Mouse (Mus musculus): ENCODE measurements around the gene Wdcp. TPM values are rescaled to one million over a fixed set of nuclear protein-coding genes. Genes with fewer than 3 reads are reported as not detected.

Gene Wdcp
- polyA plus RNA-seq, 1 experiment from 2014 or later, result 15.2 TPM

DNA sequence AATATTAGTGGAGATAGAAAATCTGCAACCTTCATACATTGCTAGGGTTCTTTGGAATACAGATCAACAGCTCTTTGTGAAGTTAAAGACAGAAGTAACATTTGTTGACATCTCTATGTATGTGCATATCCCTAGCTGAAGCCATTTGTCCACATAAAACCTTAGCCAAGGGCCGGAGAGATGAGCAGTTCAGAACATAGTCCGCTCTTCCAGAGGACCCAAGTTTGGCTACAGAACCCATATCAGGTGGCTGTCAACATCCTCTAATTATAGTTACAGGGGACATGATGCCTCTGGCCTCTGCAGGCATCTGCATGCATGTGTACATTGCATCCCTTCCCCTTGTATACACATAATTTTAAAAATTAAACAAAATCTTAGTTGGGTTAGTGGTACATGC lies 46.1 kb downstream of the Wdcp start:
- no peaks in the 10 kb centered on the region for H3K9me3 ChIP-seq (replicated peaks)
- H3K27ac ChIP-seq (replicated peaks), result no peak overlapping the region
- no peaks in the 10 kb centered on the region for H3K4me1 ChIP-seq
- no peak for ATAC-seq (ENCODE audit: low FRiP score)
- 96% methylated on average over 2 of the region's 2 CpGs for whole genome bisulfite sequencing
- no peak overlapping the region for H3K4me3 ChIP-seq (replicated peaks)
- no peak overlapping the region for H3K9ac ChIP-seq (replicated peaks)
- no peak overlapping the region for H3K4me2 ChIP-seq
- peaks cover 14% of the 10 kb centered on the region; the same call in 1 of the 2 replicates for H3K36me3 ChIP-seq
- no peaks in the 10 kb centered on the region for H3K27me3 ChIP-seq (replicated peaks)

DNA sequence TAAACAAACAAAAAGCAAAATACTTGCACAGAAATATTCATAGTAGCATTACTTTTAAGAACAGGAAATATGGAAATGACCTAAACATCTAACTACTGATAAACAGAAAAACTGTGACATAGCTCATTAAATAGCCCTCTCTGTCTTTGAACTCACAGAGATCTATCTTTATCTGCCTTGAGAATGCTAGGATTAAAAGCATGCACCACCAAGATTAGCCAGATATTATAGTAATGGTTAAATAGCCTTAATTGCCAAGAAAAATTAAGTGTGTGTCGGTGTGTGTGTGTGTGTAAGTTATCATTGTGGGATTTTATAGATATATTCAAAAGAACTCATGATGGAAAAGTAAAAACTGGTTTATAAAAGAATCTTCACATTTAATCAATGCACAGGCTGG lies 46.8 kb downstream of the Wdcp start:
- no peaks in the 10 kb centered on the region for H3K4me1 ChIP-seq
- H3K27ac ChIP-seq (replicated peaks), result no peak overlapping the region
- peaks cover 14% of the 10 kb centered on the region; the same call in 1 of the 2 replicates for H3K36me3 ChIP-seq
- no peak overlapping the region for H3K4me2 ChIP-seq
- H3K9me3 ChIP-seq (replicated peaks), result no peaks in the 10 kb centered on the region
- no peak overlapping the region for H3K4me3 ChIP-seq (replicated peaks)
- ATAC-seq (ENCODE audit: low FRiP score), result no peak
- H3K27me3 ChIP-seq (replicated peaks), result no peaks in the 10 kb centered on the region
- H3K9ac ChIP-seq (replicated peaks), result no peak overlapping the region
- WGBS, result 90% methylated on average over 1 of the region's 1 CpGs

DNA sequence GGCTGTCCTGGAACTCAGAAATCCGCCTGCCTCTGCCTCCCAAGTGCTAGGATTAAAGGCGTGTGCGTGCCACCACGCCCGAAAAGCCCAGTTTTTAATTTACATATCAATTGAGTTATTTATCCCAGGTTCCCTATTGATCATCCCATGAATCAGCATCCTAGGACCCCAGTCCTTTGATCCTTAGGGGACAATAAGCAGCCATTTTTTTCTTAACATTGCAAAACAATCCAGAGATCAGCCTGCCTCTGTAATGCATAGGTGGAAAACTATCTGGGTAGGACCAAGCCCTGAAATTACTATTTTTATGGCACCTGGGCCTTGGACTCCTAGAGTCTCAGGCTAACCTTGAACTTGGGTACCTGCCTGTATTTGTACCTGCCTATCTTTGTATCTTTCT lies 54.9 kb downstream of the Wdcp start:
- H3K4me2 ChIP-seq, result no peak overlapping the region
- ATAC-seq (ENCODE audit: low FRiP score), result no peak
- no peaks in the 10 kb centered on the region for H3K27me3 ChIP-seq (replicated peaks)
- H3K9me3 ChIP-seq (replicated peaks), result no peaks in the 10 kb centered on the region
- H3K4me3 ChIP-seq (replicated peaks), result no peak overlapping the region
- no peak overlapping the region for H3K27ac ChIP-seq (replicated peaks)
- peaks cover 11% of the 10 kb centered on the region for H3K36me3 ChIP-seq
- H3K9ac ChIP-seq (replicated peaks), result no peak overlapping the region
- WGBS, result 93% methylated on average over 5 of the region's 5 CpGs
- no peaks in the 10 kb centered on the region for H3K4me1 ChIP-seq

DNA sequence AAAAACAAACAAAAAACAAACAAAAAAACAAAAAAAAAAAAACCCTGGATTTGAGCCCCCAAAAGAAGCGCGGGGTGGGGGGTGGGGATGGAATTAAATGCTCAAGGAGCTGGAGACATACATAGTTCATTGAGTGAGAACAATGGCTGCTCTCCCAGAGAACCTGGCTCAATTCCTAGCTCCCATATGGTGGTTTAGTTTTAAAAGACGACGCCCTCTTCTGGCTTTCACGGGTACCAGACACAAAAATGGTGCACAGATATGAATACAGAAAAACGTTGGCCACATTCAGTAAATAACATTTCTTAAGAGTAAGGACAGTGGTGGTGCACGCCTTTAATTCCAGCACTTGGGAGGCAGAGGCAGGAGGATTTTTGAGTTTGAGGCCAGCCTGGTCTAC lies 62.8 kb downstream of the Wdcp start:
- no peak for ATAC-seq (ENCODE audit: low FRiP score)
- no peak overlapping the region for H3K9ac ChIP-seq (replicated peaks)
- no peaks in the 10 kb centered on the region for H3K9me3 ChIP-seq (replicated peaks)
- H3K4me1 ChIP-seq, result peaks cover 13% of the 10 kb centered on the region
- H3K4me3 ChIP-seq (replicated peaks), result 0 out of 2 replicates have a peak overlapping the region, but pooled peaks have one; percentile 85
- H3K36me3 ChIP-seq, result peaks cover 6% of the 10 kb centered on the region
- WGBS, result 78% methylated on average over 7 of the region's 7 CpGs
- no peaks in the 10 kb centered on the region for H3K27me3 ChIP-seq (replicated peaks)
- no peak overlapping the region for H3K27ac ChIP-seq (replicated peaks)
- peak overlapping the region; percentile 76; the same call in 1 of the 2 replicates for H3K4me2 ChIP-seq

DNA sequence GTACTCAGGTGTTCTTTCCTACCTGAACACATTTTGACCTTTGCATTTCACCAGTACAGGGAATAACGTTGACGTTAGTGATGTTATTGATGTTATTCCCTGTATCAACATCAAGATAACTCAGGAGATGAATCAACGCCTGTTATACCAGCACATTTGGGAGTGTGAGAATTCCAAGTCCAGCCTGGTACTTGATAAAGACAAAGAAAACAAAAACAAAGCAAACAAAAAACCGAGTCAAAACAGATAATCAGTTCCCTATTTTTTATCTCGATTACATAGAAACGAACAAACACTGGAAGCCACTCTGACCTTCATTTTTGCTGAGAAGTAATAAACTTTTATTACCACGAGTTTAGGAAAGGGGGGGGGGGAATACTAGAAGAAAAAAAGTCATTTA lies 63.4 kb downstream of the Wdcp start:
- Histone ChIP-seq H3K4me1 (peaks cover 13% of the 10 kb centered on the region), H3K4me3 (replicated peaks) (peak overlapping the region; percentile 85), H3K36me3 (peaks cover 3% of the 10 kb centered on the region; the same call in 1 of the 2 replicates), H3K9ac (replicated peaks) (peak overlapping the region; percentile 79), H3K4me2 (peak overlapping the region; percentile 76), H3K9me3 (replicated peaks) (no peaks in the 10 kb centered on the region), H3K27ac (replicated peaks) (peak overlapping the region; percentile 90), H3K27me3 (replicated peaks) (no peaks in the 10 kb centered on the region)
- no peak for ATAC-seq (ENCODE audit: low FRiP score)
- 49% methylated on average over 7 of the region's 7 CpGs for WGBS

GRCm38 (mm10) chr12:4906951-4907906 lies 64.1 kb downstream of the Wdcp start, which contains the start of gene Ubxn2a:
Gene Ubxn2a, minus strand, starts transcription at chr12:4907705.
- Histone ChIP-seq H3K4me1 (peaks cover 13% of the 10 kb centered on the region), H3K9ac (replicated peaks) (peak within 1 kb of the TSS; percentile 79), H3K27me3 (replicated peaks) (no peaks in the 10 kb centered on the region), H3K27ac (replicated peaks) (peak within 1 kb of the TSS; percentile 90), H3K9me3 (replicated peaks) (no peaks in the 10 kb centered on the region), H3K36me3 (no peaks in the 10 kb centered on the region), H3K4me3 (replicated peaks) (peak within 1 kb of the TSS; percentile 85), H3K4me2 (peak within 1 kb of the TSS; percentile 76)
- under 1% methylated on average over 123 of the region's 125 CpGs for WGBS
- peak; percentile 97 for ATAC-seq (ENCODE audit: low FRiP score)

- no peaks in the 10 kb centered on the region for H3K36me3 ChIP-seq
- no peaks in the 10 kb centered on the region for H3K27me3 ChIP-seq (replicated peaks)
- H3K9ac ChIP-seq (replicated peaks), result no peak overlapping the region
- H3K27ac ChIP-seq (replicated peaks), result no peak overlapping the region
- peaks cover 13% of the 10 kb centered on the region for H3K4me1 ChIP-seq
- H3K9me3 ChIP-seq (replicated peaks), result no peaks in the 10 kb centered on the region
- no peak for ATAC-seq (ENCODE audit: low FRiP score)
- H3K4me3 ChIP-seq (replicated peaks), result 0 out of 2 replicates have a peak overlapping the region, but pooled peaks have one; percentile 85
- WGBS, result 91% methylated on average over 7 of the region's 7 CpGs
- peak overlapping the region; percentile 76; the same call in 1 of the 2 replicates for H3K4me2 ChIP-seq
These were observed 65.3 kb downstream of the Wdcp start for GRCm38 (mm10) chr12:4908391-4908790.

Other genes with a start within 250 kb of the Wdcp start
- gene Fam228a, start 104.9 kb upstream of the Wdcp start, polyA plus RNA-seq (2015; fragmentation: Nextera tagmentation; extraction: Ambion mirVana), result 1.1 and 1.3 TPM in 2 replicates
- 12.0 and 13.3 TPM in 2 replicates for gene Pfn4, start 74.3 kb upstream of the Wdcp start, polyA plus RNA-seq (2015; fragmentation: Nextera tagmentation; extraction: Ambion mirVana)
- gene Fam228b, start 74.0 kb upstream of the Wdcp start, polyA plus RNA-seq (2015; fragmentation: Nextera tagmentation; extraction: Ambion mirVana), result 6.1 and 7.7 TPM in 2 replicates
- 181 and 200 TPM in 2 replicates for gene Sf3b6, start 25.8 kb upstream of the Wdcp start, polyA plus RNA-seq (2015; fragmentation: Nextera tagmentation; extraction: Ambion mirVana)
- 77.9 and 98.3 TPM in 2 replicates for gene Fkbp1b, start 1.7 kb upstream of the Wdcp start, polyA plus RNA-seq (2015; fragmentation: Nextera tagmentation; extraction: Ambion mirVana)
- gene Mfsd2b, start 31.1 kb downstream of the Wdcp start, polyA plus RNA-seq (2015; fragmentation: Nextera tagmentation; extraction: Ambion mirVana), result 1.9 and 2.2 TPM in 2 replicates
- 45.4 and 51.6 TPM in 2 replicates for gene Ubxn2a, start 64.4 kb downstream of the Wdcp start, polyA plus RNA-seq (2015; fragmentation: Nextera tagmentation; extraction: Ambion mirVana)
- gene Atad2b, start 74.0 kb downstream of the Wdcp start, polyA plus RNA-seq (2015; fragmentation: Nextera tagmentation; extraction: Ambion mirVana), result 8.3 and 8.5 TPM in 2 replicates